Mouse (Mus musculus): ENCODE results near the gene Aebp2.

DNA sequence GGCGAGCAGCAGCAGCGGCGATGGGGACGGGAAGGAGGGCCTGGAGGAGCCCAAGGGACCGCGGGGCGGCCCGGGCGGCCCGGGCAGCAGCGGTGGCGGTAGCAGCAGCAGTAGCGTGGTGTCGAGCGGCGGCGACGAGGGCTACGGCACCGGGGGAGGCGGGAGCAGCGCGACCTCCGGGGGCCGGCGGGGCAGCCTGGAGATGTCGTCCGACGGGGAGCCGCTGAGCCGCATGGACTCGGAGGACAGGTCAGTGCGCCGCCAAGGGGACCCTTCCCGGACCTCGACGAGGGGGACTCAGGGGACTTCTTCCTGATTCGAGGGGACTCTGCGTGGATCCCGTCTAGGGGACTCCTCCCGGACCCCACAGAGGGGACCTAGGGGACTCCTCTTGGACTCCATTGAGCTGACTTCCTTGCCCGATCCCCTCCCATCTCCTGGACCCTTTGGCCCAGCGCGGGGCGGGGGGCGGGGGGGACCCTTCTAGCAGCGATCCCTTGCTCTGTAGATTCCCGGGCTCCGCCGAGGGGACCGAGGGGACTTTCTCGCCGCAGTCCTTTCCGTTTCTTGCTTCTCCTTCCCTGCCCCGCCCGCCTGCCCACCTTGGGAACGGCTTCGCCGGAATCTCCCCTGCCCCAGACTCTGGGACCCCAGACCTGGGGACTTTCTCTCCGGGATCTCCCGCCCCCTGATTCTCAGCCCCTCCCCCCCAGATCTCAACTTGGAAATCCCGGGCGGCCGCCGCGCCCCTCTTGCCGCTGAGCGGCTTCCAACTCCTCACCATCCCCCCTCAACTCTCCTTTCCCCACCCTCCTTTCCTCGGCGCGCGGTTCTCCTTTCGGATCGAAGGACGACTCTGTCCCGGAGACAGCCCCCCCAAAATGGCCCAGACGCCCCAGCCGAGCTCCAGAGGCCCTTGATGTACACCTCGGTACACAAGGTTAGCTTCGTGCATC, 1.9 kb downstream of the Aebp2 start:
- TF ChIP-seq CTCF (IDR thresholded peaks at IDR 0.05; ENCODE audit: control insufficient read depth, insufficient read depth, insufficient read length) (no peak), MYOD1 (IDR thresholded peaks at IDR 0.05; ENCODE audit: control insufficient read depth, insufficient read length, low read depth) (no peak), MAX (IDR thresholded peaks at IDR 0.05) (no peak), USF1 (IDR thresholded peaks at IDR 0.05; ENCODE audit: low read depth) (no peak), MYOG (IDR thresholded peaks at IDR 0.05; ENCODE audit: control insufficient read depth, extremely low read depth, insufficient read length) (no peak), CEBPB (IDR thresholded peaks at IDR 0.05; ENCODE audit: low read depth) (no peak)
